Mouse (Mus musculus): ENCODE data around the gene Col17a1.

DNA sequence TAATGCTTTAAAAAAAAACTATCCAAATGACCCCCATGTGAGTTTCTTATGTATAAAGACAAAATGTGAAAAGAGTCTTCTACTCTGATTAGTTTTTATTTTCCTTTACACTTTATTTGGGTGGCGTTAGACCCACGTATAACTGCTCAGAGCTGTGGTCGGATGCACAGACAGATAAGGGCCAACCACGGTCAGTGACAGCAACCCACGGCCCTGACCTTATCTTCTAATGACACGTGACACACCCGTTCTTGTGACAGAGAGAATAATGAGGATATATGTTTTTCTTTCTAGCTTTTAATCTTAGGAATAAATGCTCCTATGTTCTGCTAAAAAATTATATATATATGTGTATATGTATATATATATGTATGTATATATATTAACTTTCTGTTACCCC, 2.3 kb downstream of the Col17a1 start:
- TF ChIP-seq GATA1 (IDR thresholded peaks at IDR 0.05; ENCODE audit: borderline replicate concordance, low read length) = no peak
- no peak for TF ChIP-seq FLI1 (IDR thresholded peaks at IDR 0.05; ENCODE audit: low read length)
